Mouse (Mus musculus) testis, adult 2 months (tissue): ENCODE data around the gene 3110018I06Rik. TPM values are rescaled to one million over a fixed set of nuclear protein-coding genes. Genes with fewer than 3 reads are reported as not detected.

Experiments used
- H3K27ac ChIP-seq: fragments of 200-500 bp; 2 replicates; pipeline ENCODE4 v1.5.1; 2012; ENCODE audit warnings: low read depth, low read length; ENCODE audit not compliant: control insufficient read depth, insufficient read depth
- H3K27me3 ChIP-seq: fragments of 200-500 bp; 2 replicates; pipeline ENCODE4 v1.6.1; 2012; ENCODE audit warnings: mild to moderate bottlenecking, low read length, moderate library complexity; ENCODE audit not compliant: control insufficient read depth, insufficient read depth
- H3K36me3 ChIP-seq: fragments of 200-500 bp; 2 replicates; pipeline ENCODE4 v1.6.1; 2012; ENCODE audit warnings: mild to moderate bottlenecking, low read length; ENCODE audit not compliant: control insufficient read depth, insufficient read depth
- H3K4me1 ChIP-seq: fragments of 200-500 bp; 2 replicates; pipeline ENCODE4 v1.6.1; 2012; ENCODE audit warnings: low read length; ENCODE audit not compliant: control insufficient read depth, insufficient read depth
- H3K4me3 ChIP-seq: fragments of 200-500 bp; 2 replicates; pipeline ENCODE4 v1.5.1; 2012; ENCODE audit warnings: low read depth, mild to moderate bottlenecking, low read length, moderate library complexity, mixed read lengths; ENCODE audit not compliant: control insufficient read depth
- CTCF ChIP-seq: fragments of 200-500 bp; IDR thresholded peaks from 2 replicates; pipeline ENCODE4 v1.5.1; 2012; ENCODE audit warnings: low read depth, mild to moderate bottlenecking, inconsistent platforms, low read length, moderate library complexity; ENCODE audit not compliant: control insufficient read depth, insufficient read depth, insufficient replicate concordance
- POLR2A ChIP-seq: fragments of 200-500 bp; IDR thresholded peaks from 2 replicates; pipeline ENCODE4 v1.6.1; 2012; ENCODE audit warnings: low read depth, mild to moderate bottlenecking, inconsistent platforms, low read length, moderate library complexity; ENCODE audit not compliant: control insufficient read depth
- polyA plus RNA-seq: library from polyadenylated mRNA; depleted of rRNA; stranded (reverse); fragments of >200 nt; gene quantifications from 2 replicates; pipeline ENCODE4 v1.2.3, GENCODE M21; 2012; rRNA removed

Gene 3110018I06Rik
- not detected in 2 replicates for polyA plus RNA-seq

DNA sequence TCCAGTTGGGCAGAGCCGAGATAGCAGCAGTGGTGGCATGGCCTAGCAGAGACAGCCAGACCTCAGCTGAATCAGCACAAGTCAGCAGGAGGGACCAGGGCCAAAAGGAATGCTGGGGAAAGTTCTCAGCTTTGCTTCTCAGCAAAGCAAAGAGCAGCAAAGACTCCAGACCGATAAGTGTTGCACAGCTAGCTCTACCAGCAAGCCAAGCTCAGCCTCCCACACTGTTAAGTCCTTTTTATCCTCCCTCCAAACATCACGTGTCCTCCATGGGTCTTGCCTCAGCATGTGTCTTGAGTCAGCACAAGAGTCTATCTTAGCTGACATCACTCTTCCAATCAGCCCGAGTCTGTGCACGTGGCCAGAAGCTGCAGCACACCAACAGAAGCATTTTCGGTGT lies at the start of gene 3110018I06Rik:
Gene 3110018I06Rik (plus strand): TSS at position 262 of the 400 bp plus-strand sequence.
- TF ChIP-seq POLR2A (no peak), CTCF (no peak)

DNA sequence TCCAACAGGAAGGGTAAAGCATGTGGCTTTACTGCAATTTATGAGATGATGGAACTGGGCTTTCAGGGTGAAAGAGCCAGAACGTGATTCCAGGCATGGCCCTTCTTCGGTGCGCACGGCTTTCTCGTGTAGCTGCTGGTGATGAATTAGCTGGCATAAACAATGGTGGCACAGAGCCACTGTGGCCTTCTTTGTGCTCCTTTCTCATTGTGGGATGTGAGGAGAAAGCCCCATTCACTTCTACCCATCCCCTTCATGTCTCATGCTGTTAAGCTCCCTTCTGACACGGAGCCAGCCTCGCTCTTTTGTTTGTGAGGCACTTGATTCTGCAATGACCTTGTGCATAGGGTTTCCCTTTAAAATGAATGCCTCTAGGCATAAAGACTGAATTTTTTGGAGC lies 43.8 kb upstream of the 3110018I06Rik start:
- Histone ChIP-seq H3K4me1 (no peaks in the 10 kb centered on the region), H3K27me3 (no peaks in the 10 kb centered on the region), H3K27ac (no peak overlapping the region), H3K4me3 (no peak overlapping the region), H3K36me3 (no peaks in the 10 kb centered on the region)
- TF ChIP-seq POLR2A (no peak), CTCF (no peak)

More for the DNA sequence above, at the start of gene 3110018I06Rik:
- Histone ChIP-seq H3K4me3 (no peak within 1 kb of the TSS), H3K27ac (no peak within 1 kb of the TSS), H3K4me1 (no peaks in the 10 kb centered on the region), H3K36me3 (no peaks in the 10 kb centered on the region), H3K27me3 (no peaks in the 10 kb centered on the region)

- no peak overlapping the region for H3K27ac ChIP-seq
- no peaks in the 10 kb centered on the region for H3K4me1 ChIP-seq
- H3K4me3 ChIP-seq = no peak overlapping the region
- H3K27me3 ChIP-seq = no peaks in the 10 kb centered on the region
- H3K36me3 ChIP-seq = no peaks in the 10 kb centered on the region
- no peak for TF ChIP-seq POLR2A
- TF ChIP-seq CTCF = no peak
Measured at GRCm38 (mm10) chr12:107457835-107458234, 30.6 kb upstream of the 3110018I06Rik start.

- TF ChIP-seq POLR2A (no peak), CTCF (no peak)
- H3K36me3 ChIP-seq = no peaks in the 10 kb centered on the region
- no peaks in the 10 kb centered on the region for H3K4me1 ChIP-seq
Measured at GRCm38 (mm10) chr12:107464731-107465130, 23.7 kb upstream of the 3110018I06Rik start.

DNA sequence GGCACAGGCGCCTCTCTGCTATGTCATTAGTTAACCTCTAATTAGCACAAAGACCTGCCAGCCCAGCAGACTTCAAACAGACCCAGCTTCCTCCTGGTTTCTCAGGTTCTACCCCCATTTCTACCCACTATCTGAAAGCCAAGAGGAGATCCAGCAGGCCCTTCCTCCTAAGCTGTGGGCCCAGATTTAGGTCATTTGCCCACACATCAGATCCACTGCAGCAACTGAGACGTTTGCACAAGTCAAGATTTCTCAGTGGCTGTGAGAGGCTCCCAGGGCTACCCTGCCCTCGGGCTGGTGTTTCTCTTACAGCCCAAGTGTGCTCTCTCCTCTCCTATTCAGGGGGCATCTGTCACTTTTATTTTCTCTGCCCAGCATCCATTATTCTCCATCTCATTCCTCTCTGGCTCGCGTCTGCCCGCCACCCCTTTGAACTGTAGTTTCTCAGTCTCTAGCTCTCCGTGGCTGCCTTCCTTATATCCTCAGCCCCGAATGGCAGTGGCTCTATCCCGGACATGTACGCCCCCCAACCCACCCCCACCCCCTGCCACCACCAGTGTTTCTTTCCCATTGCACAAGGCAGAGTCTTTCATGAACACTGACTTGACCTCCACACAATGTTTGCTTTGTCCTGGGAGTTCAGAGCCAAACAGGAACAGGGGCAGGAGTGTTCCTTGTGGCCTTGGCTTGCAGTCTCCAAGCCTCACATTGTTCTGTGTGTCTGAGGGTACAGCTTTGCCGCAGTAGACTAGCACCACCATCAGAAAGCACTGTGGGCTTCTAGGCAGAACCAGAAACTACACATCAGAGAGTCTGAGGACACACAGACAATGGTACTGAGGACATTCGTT lies 11.8 kb upstream of the 3110018I06Rik start:
- Histone ChIP-seq H3K27me3 (no peaks in the 10 kb centered on the region), H3K27ac (no peak overlapping the region), H3K36me3 (no peaks in the 10 kb centered on the region), H3K4me3 (no peak overlapping the region), H3K4me1 (no peaks in the 10 kb centered on the region)
- TF ChIP-seq POLR2A (no peak), CTCF (no peak)

More at GRCm38 (mm10) chr12:107464731-107465130, 23.7 kb upstream of the 3110018I06Rik start:
- H3K27ac ChIP-seq = no peak overlapping the region
- H3K27me3 ChIP-seq = no peaks in the 10 kb centered on the region
- H3K4me3 ChIP-seq = no peak overlapping the region

- H3K27me3 ChIP-seq = no peaks in the 10 kb centered on the region
- H3K4me1 ChIP-seq = no peaks in the 10 kb centered on the region
- no peaks in the 10 kb centered on the region for H3K36me3 ChIP-seq
- H3K4me3 ChIP-seq = no peak overlapping the region
- H3K27ac ChIP-seq = no peak overlapping the region
- TF ChIP-seq POLR2A (no peak), CTCF (no peak)
Measured at GRCm38 (mm10) chr12:107479350-107479749, 9.1 kb upstream of the 3110018I06Rik start.

DNA sequence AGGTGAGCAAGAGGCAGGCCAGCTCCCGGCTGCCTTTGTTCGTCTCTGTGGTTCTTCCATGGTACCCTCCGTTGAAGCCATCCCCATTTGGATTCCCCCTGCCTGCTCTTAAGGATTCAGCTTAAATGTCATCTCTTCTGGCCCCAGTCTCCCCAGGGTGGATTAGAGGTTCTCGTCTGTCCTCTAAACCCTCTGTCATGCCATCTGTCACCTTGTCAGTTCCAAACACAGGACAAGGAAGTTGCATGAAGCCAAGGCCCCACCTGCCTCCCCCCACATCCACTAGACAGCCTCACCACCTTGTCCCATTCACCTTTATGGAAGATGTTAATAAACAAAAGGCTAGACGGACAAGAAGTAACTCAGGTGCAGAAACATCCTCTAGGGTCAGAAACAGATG lies 5.4 kb upstream of the 3110018I06Rik start:
- TF ChIP-seq POLR2A (no peak), CTCF (no peak)
- no peaks in the 10 kb centered on the region for H3K4me1 ChIP-seq
- H3K4me3 ChIP-seq = no peak overlapping the region

DNA sequence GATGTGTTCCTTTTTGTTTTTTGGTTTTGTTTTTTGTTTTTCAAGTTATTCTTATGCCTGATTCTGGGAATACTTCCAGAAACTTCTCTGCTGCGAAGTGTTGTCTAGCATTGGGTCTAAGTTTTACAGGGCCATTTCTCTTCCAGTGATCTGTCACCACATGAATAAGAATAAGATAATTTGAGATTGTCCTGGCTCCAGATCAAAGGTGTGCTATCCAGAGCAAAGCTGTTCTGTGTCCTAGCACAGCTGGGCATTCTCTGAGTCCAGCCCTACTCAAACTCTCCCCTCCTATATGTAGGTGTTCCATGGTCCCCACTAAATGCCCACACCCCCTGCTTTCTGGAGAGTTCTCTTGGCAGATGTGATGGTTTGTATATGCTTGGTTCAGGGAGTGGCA lies 2.9 kb downstream of the 3110018I06Rik start:
- no peaks in the 10 kb centered on the region for H3K27me3 ChIP-seq
- no peaks in the 10 kb centered on the region for H3K4me1 ChIP-seq
- H3K36me3 ChIP-seq = no peaks in the 10 kb centered on the region
- no peak overlapping the region for H3K4me3 ChIP-seq
- H3K27ac ChIP-seq = no peak overlapping the region
- TF ChIP-seq POLR2A (no peak), CTCF (no peak)

More for the DNA sequence above, 5.4 kb upstream of the 3110018I06Rik start:
- no peaks in the 10 kb centered on the region for H3K36me3 ChIP-seq
- no peak overlapping the region for H3K27ac ChIP-seq
- no peaks in the 10 kb centered on the region for H3K27me3 ChIP-seq
